Mouse (Mus musculus) thymus, postnatal 4 days (tissue): ENCODE results near the gene Tln2.
A peak's percentile ranks its signal among the peaks of the same experiment; 100 is the strongest.

Experiments
- DNase-seq: peaks from one replicate; pipeline ENCODE4 v3.0.0; 2021

Gene Tln2

GRCm38 (mm10) chr9:67267276-67267990 lies 292.1 kb downstream of the Tln2 start:
- DNase-seq, result no peak

- no peak for DNase-seq
Measured at GRCm38 (mm10) chr9:67265513-67265912, 294.0 kb downstream of the Tln2 start.

GRCm38 (mm10) chr9:67264896-67265295 lies 294.6 kb downstream of the Tln2 start:
- no peak for DNase-seq

GRCm38 (mm10) chr9:67260835-67261599 lies 298.5 kb downstream of the Tln2 start:
- DNase-seq, result no peak

GRCm38 (mm10) chr9:67250141-67250540 lies 309.4 kb downstream of the Tln2 start:
- DNase-seq, result no peak

- DNase-seq, result no peak
Measured at GRCm38 (mm10) chr9:67247365-67247950, 312.0 kb downstream of the Tln2 start.

GRCm38 (mm10) chr9:67245265-67245664 lies 314.2 kb downstream of the Tln2 start:
- DNase-seq, result peak; percentile 25

GRCm38 (mm10) chr9:67241683-67242082 lies 317.8 kb downstream of the Tln2 start:
- no peak for DNase-seq

- DNase-seq, result no peak
Measured at GRCm38 (mm10) chr9:67240456-67240855, 319.0 kb downstream of the Tln2 start.

GRCm38 (mm10) chr9:67236987-67237386 lies 322.5 kb downstream of the Tln2 start:
- peak; percentile 17 for DNase-seq

- DNase-seq, result no peak
Measured at GRCm38 (mm10) chr9:67235441-67236217, 323.9 kb downstream of the Tln2 start.

GRCm38 (mm10) chr9:67229033-67229432 lies 330.5 kb downstream of the Tln2 start:
- DNase-seq, result no peak

GRCm38 (mm10) chr9:67220388-67220787 lies 339.1 kb downstream of the Tln2 start:
- DNase-seq, result peak; percentile 64

- no peak for DNase-seq
Measured at GRCm38 (mm10) chr9:67218001-67218400, 341.5 kb downstream of the Tln2 start.

GRCm38 (mm10) chr9:67214191-67214985 lies 345.1 kb downstream of the Tln2 start:
- no peak for DNase-seq

GRCm38 (mm10) chr9:67213275-67213674 lies 346.2 kb downstream of the Tln2 start:
- DNase-seq, result peak; percentile 51

GRCm38 (mm10) chr9:67211220-67211619 lies 348.3 kb downstream of the Tln2 start:
- no peak for DNase-seq

- DNase-seq, result no peak
Measured at GRCm38 (mm10) chr9:67209451-67209850, 350.1 kb downstream of the Tln2 start.

GRCm38 (mm10) chr9:67208420-67208819 lies 351.1 kb downstream of the Tln2 start:
- no peak for DNase-seq

GRCm38 (mm10) chr9:67205175-67205574 lies 354.3 kb downstream of the Tln2 start:
- no peak for DNase-seq

GRCm38 (mm10) chr9:67196609-67197008 lies 362.9 kb downstream of the Tln2 start:
- no peak for DNase-seq

GRCm38 (mm10) chr9:67195306-67195705 lies 364.2 kb downstream of the Tln2 start:
- DNase-seq, result no peak
